Mouse (Mus musculus): ENCODE data around the gene Ahsa1. TPM values are rescaled to one million over a fixed set of nuclear protein-coding genes. Genes with fewer than 3 reads are reported as not detected.
"Not testable (repeated sequence)": the region's sequence is repeated elsewhere in the genome, so short reads cannot be mapped to it uniquely, and the experiment has no call there.

Ahsa1 gene
- polyA plus RNA-seq, 1 experiment from 2014 or later = 230 TPM

GRCm38 (mm10) chr12:87265444-87265843, 835 bp upstream of the Ahsa1 start:
- Histone ChIP-seq H3K27me3 (replicated peaks) (no peaks in the 10 kb centered on the region), H3K27ac (peak overlapping the region; percentile 65; the same call in 1 of the 2 replicates), H3K4me1 (replicated peaks) (peaks cover 9% of the 10 kb centered on the region), H3K36me3 (peaks cover 16% of the 10 kb centered on the region), H3K4me2 (replicated peaks) (peak overlapping the region; percentile 63), H3K9ac (peak overlapping the region; percentile 90), H3K9me3 (no peaks in the 10 kb centered on the region), H3K4me3 (replicated peaks) (peak overlapping the region; percentile 91)
- no peak for ATAC-seq
- 18% methylated on average over 11 of the region's 11 CpGs for WGBS

GRCm38 (mm10) chr12:87266827-87267603, 736 bp downstream of the Ahsa1 start:
- no peaks in the 10 kb centered on the region for H3K9me3 ChIP-seq
- peaks cover 9% of the 10 kb centered on the region for H3K4me1 ChIP-seq (replicated peaks)
- peak overlapping the region; percentile 92 for H3K27ac ChIP-seq
- H3K4me3 ChIP-seq (replicated peaks) = peak overlapping the region; percentile 91
- H3K36me3 ChIP-seq = peaks cover 25% of the 10 kb centered on the region
- under 1% methylated on average over 31 of the region's 31 CpGs for WGBS
- H3K9ac ChIP-seq = peak overlapping the region; percentile 90
- H3K4me2 ChIP-seq (replicated peaks) = peak overlapping the region; percentile 82
- ATAC-seq = peak; percentile 68
- no peaks in the 10 kb centered on the region for H3K27me3 ChIP-seq (replicated peaks)

GRCm38 (mm10) chr12:87267682-87268081, 1.4 kb downstream of the Ahsa1 start:
- H3K27ac ChIP-seq = no peak overlapping the region
- no peak for ATAC-seq
- 22% methylated on average over 4 of the region's 4 CpGs for WGBS
- H3K4me3 ChIP-seq (replicated peaks) = peak overlapping the region; percentile 91
- no peak overlapping the region for H3K9ac ChIP-seq
- H3K27me3 ChIP-seq (replicated peaks) = no peaks in the 10 kb centered on the region
- H3K4me1 ChIP-seq (replicated peaks) = peaks cover 9% of the 10 kb centered on the region
- H3K36me3 ChIP-seq = peaks cover 31% of the 10 kb centered on the region
- peak overlapping the region; percentile 82 for H3K4me2 ChIP-seq (replicated peaks)
- no peaks in the 10 kb centered on the region for H3K9me3 ChIP-seq

GRCm38 (mm10) chr12:87274853-87275831, 8.9 kb downstream of the Ahsa1 start:
- no peak overlapping the region for H3K9ac ChIP-seq
- no peaks in the 10 kb centered on the region for H3K27me3 ChIP-seq (replicated peaks)
- H3K4me2 ChIP-seq (replicated peaks) = no peak overlapping the region
- WGBS = 82% methylated on average over 9 of the region's 9 CpGs
- H3K27ac ChIP-seq = no peak overlapping the region
- H3K9me3 ChIP-seq = no peaks in the 10 kb centered on the region
- peaks cover 43% of the 10 kb centered on the region for H3K36me3 ChIP-seq
- peaks cover 17% of the 10 kb centered on the region for H3K4me1 ChIP-seq (replicated peaks)
- no peak overlapping the region for H3K4me3 ChIP-seq (replicated peaks)
- ATAC-seq = no peak

GRCm38 (mm10) chr12:87277251-87277650, 11.0 kb downstream of the Ahsa1 start:
- H3K9me3 ChIP-seq; ATAC-seq; H3K27me3 ChIP-seq (replicated peaks); H3K9ac ChIP-seq; H3K4me3 ChIP-seq (replicated peaks); H3K4me2 ChIP-seq (replicated peaks); H3K27ac ChIP-seq: not testable (repeated sequence)
- peaks cover 17% of the 10 kb centered on the region for H3K4me1 ChIP-seq (replicated peaks)
- 95% methylated on average over 4 of the region's 4 CpGs for WGBS
- H3K36me3 ChIP-seq = peaks cover 26% of the 10 kb centered on the region

GRCm38 (mm10) chr12:87278118-87278730, 11.9 kb downstream of the Ahsa1 start:
- Histone ChIP-seq H3K4me1 (replicated peaks) (peaks cover 17% of the 10 kb centered on the region), H3K4me3 (replicated peaks) (no peak overlapping the region), H3K27me3 (replicated peaks) (no peaks in the 10 kb centered on the region), H3K36me3 (peaks cover 16% of the 10 kb centered on the region), H3K9ac (no peak overlapping the region), H3K9me3 (no peaks in the 10 kb centered on the region), H3K27ac (no peak overlapping the region), H3K4me2 (replicated peaks) (peak overlapping the region; percentile 39)
- peak; percentile 76 for ATAC-seq
- 11% methylated on average over 6 of the region's 6 CpGs for WGBS

DNA sequence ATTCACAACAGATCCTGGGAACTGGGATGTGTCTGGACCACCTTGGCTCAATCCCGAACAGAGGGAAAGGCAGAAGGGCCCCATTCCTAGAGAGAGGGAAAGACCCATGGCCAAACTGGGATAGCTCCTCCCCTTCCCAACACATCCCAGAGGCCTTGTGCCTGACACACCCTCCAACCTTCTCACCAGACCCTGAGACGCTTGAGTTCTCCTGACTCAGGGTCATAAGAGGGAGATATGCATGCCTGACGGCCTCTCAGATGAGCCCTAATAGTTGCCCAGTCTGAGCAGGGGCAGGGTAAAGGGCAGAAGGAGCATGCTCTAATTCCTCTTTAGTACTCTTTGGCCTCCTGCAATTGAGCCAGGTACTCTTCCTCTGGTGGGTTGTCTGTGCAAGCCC, 13.1 kb downstream of the Ahsa1 start:
- Histone ChIP-seq H3K9ac (no peak overlapping the region), H3K27me3 (replicated peaks) (no peaks in the 10 kb centered on the region), H3K4me3 (replicated peaks) (no peak overlapping the region), H3K27ac (no peak overlapping the region), H3K4me2 (replicated peaks) (0 out of 2 replicates have a peak overlapping the region, but pooled peaks have one; percentile 2), H3K9me3 (no peaks in the 10 kb centered on the region), H3K4me1 (replicated peaks) (peaks cover 17% of the 10 kb centered on the region), H3K36me3 (peaks cover 7% of the 10 kb centered on the region; the same call in 1 of the 2 replicates)
- whole genome bisulfite sequencing = 46% methylated on average over 3 of the region's 3 CpGs
- peak; percentile 73 for ATAC-seq

GRCm38 (mm10) chr12:87279879-87280278, 13.6 kb downstream of the Ahsa1 start:
- ATAC-seq = peak; percentile 23; the same call in 1 of the 2 replicates

GRCm38 (mm10) chr12:87281766-87282165, 15.5 kb downstream of the Ahsa1 start:
- 61% methylated on average over 1 of the region's 1 CpGs for WGBS
- no peak for ATAC-seq
- no peak overlapping the region for H3K4me2 ChIP-seq (replicated peaks)

More at GRCm38 (mm10) chr12:87279879-87280278, 13.6 kb downstream of the Ahsa1 start:
- 0 out of 2 replicates have a peak overlapping the region, but pooled peaks have one; percentile 2 for H3K4me2 ChIP-seq (replicated peaks)
- peaks cover 17% of the 10 kb centered on the region for H3K4me1 ChIP-seq (replicated peaks)
- no peak overlapping the region for H3K4me3 ChIP-seq (replicated peaks)
- H3K27me3 ChIP-seq (replicated peaks) = no peaks in the 10 kb centered on the region
- WGBS = 51% methylated on average over 14 of the region's 14 CpGs
- no peaks in the 10 kb centered on the region for H3K9me3 ChIP-seq
- H3K9ac ChIP-seq = no peak overlapping the region
- H3K27ac ChIP-seq = no peak overlapping the region
- peaks cover 2% of the 10 kb centered on the region; the same call in 1 of the 2 replicates for H3K36me3 ChIP-seq

GRCm38 (mm10) chr12:87282743-87283142, 16.5 kb downstream of the Ahsa1 start:
- Histone ChIP-seq H3K36me3 (no peaks in the 10 kb centered on the region), H3K4me3 (replicated peaks) (no peak overlapping the region), H3K9me3 (no peaks in the 10 kb centered on the region), H3K27me3 (replicated peaks) (no peaks in the 10 kb centered on the region), H3K4me2 (replicated peaks) (no peak overlapping the region), H3K9ac (no peak overlapping the region), H3K27ac (no peak overlapping the region), H3K4me1 (replicated peaks) (peaks cover 17% of the 10 kb centered on the region)
- no peak for ATAC-seq
- WGBS = 92% methylated on average over 4 of the region's 4 CpGs

More at GRCm38 (mm10) chr12:87281766-87282165, 15.5 kb downstream of the Ahsa1 start:
- H3K27ac ChIP-seq = no peak overlapping the region
- H3K36me3 ChIP-seq = no peaks in the 10 kb centered on the region
- H3K9me3 ChIP-seq = no peaks in the 10 kb centered on the region
- no peak overlapping the region for H3K4me3 ChIP-seq (replicated peaks)
- no peak overlapping the region for H3K9ac ChIP-seq
- peaks cover 17% of the 10 kb centered on the region for H3K4me1 ChIP-seq (replicated peaks)
- no peaks in the 10 kb centered on the region for H3K27me3 ChIP-seq (replicated peaks)

GRCm38 (mm10) chr12:87283706-87284105, 17.4 kb downstream of the Ahsa1 start:
- Histone ChIP-seq H3K9me3 (no peaks in the 10 kb centered on the region), H3K4me1 (replicated peaks) (peaks cover 10% of the 10 kb centered on the region), H3K9ac (no peak overlapping the region), H3K27ac (no peak overlapping the region), H3K4me3 (replicated peaks) (no peak overlapping the region), H3K36me3 (no peaks in the 10 kb centered on the region), H3K27me3 (replicated peaks) (no peaks in the 10 kb centered on the region), H3K4me2 (replicated peaks) (no peak overlapping the region)
- ATAC-seq = no peak
- 70% methylated on average over 7 of the region's 7 CpGs for WGBS

Data from intestine, embryonic 15.5 days (tissue).